In the genomic region with DNA sequence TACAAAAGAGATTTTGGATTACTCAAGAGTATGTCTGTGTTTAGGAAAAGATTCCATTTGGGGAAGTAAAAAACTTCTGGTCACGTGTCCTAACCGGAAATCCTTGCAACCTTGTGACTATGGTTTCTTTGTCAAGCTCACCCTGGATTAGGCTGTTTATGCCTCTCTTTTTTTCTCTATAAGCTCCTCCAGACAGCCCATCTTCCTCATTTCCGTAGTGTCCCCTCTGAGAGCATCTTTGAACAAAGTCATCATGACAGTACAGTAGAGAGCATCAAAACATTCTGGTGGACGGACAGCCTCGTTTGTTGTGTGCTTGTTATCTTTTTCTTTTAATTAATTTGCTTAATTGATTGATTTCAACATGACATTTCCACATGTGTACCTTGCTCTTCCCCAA, we compare ENCODE assay signal across 24 mouse cellular contexts.
"Had no signal": no experiment of that assay in that cellular context is flagged by ENCODE, and none has a peak within 500 bp of the region (broad histone marks: within the 10 kb centered on the region; RNA-seq: fewer than 3 reads in every experiment).

No protein-coding gene starts in this region.

- H3K9me3 ChIP-seq: liver, embryonic 13.5 days; liver, embryonic 15.5 days; lung, embryonic 15.5 days; midbrain, embryonic 12.5 days; neural tube, embryonic 13.5 days; neural tube, embryonic 15.5 days; stomach, embryonic 15.5 days had no signal

- DNase-seq: liver, embryonic 13.5 days; liver, postnatal 0 days; lung, adult 2 months; lung, postnatal 14 days; lung, postnatal 36 days; midbrain, embryonic 14.5 days; right cerebral cortex, adult 18-20 months; right cerebral cortex, postnatal 25 days; right cerebral cortex, postnatal 4 days; thymus, adult 2 months; thymus, postnatal 25 days; thymus, postnatal 4 days had no signal

- H3K36me3 ChIP-seq: liver, embryonic 13.5 days; liver, embryonic 15.5 days; lung, embryonic 15.5 days; midbrain, embryonic 12.5 days; neural tube, embryonic 13.5 days; neural tube, embryonic 15.5 days; stomach, embryonic 15.5 days had no signal

- H3K27me3 ChIP-seq: liver, embryonic 13.5 days; liver, embryonic 15.5 days; lung, embryonic 15.5 days; megakaryocyte, embryonic 14.5 days; midbrain, embryonic 12.5 days; neural tube, embryonic 13.5 days; neural tube, embryonic 15.5 days; stomach, embryonic 15.5 days had no signal

- ATAC-seq: liver, postnatal 0 days; lung, postnatal 0 days had no signal

- H3K9ac ChIP-seq: liver, embryonic 13.5 days; liver, embryonic 15.5 days; liver, postnatal 0 days; lung, embryonic 15.5 days; midbrain, embryonic 12.5 days; neural tube, embryonic 13.5 days; neural tube, embryonic 15.5 days; stomach, embryonic 15.5 days had no signal

- H3K4me1 ChIP-seq: liver, embryonic 13.5 days; liver, embryonic 15.5 days; lung, embryonic 15.5 days; megakaryocyte, embryonic 14.5 days; midbrain, embryonic 12.5 days; neural tube, embryonic 15.5 days; stomach, embryonic 15.5 days had no signal

- H3K4me2 ChIP-seq: liver, embryonic 11.5 days; liver, embryonic 13.5 days; liver, embryonic 15.5 days; lung, embryonic 15.5 days; midbrain, embryonic 12.5 days; neural tube, embryonic 13.5 days; neural tube, embryonic 15.5 days; stomach, embryonic 15.5 days had no signal

- H3K4me3 ChIP-seq: liver, embryonic 13.5 days; liver, embryonic 15.5 days; lung, embryonic 15.5 days; megakaryocyte, embryonic 14.5 days; midbrain, embryonic 12.5 days; myocyte; neural tube, embryonic 13.5 days; neural tube, embryonic 15.5 days; stomach, embryonic 15.5 days had no signal

- H3K27ac ChIP-seq: liver, embryonic 13.5 days; liver, embryonic 15.5 days; lung, embryonic 15.5 days; macrophage; midbrain, embryonic 12.5 days; neural tube, embryonic 13.5 days; neural tube, embryonic 15.5 days; stomach, embryonic 15.5 days; stomach, postnatal 0 days had no signal
